Mouse (Mus musculus): ENCODE results near the gene Gm10570.

DNA sequence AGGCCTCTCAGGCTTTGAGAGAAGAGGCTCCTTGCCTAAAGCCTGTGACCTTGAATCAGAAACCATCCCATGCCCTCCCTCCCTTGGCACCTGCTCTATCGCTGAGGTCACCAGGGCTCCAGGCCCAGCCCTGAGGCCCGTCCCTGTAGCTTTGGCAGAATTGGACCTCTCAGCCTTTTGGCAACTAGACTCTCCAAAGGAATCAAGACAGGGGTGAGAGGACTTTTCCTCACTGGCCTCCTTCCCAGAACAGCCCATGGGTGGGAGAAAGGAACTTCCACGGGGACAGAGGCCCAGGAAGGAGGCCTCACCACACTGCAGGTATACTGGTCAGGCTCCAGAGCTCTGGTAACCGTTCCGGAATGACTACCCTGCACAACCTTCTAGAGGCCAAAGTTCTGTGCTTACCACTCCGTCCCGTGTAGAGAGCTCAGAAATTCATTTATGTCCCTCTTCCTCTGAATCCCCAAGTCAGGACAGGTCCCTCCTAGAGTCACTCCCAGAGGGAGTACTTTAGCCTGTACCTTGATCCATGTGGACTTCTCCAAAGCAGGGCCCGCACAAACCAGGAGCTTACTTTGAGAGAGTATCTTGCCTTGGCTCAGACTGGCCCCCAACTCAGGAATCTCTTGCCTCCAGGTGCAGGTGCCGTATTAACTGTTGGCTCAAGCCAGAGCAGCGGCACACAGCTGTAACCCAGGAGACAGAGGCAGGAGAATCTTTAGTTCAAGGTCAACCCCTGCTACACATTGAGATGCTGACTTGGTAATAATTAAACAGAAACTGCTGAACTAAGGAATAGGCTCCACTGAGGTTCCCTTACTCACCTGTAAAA, 1.5 kb downstream of the Gm10570 start:
- no peak for TF ChIP-seq CTCF (IDR thresholded peaks at IDR 0.05; ENCODE audit: extremely low read depth, insufficient read depth, insufficient read length, insufficient replicate concordance)
- TF ChIP-seq POLR2A (IDR thresholded peaks at IDR 0.05; ENCODE audit: low read depth, low read length), result no peak

All from spleen, adult 2 months (tissue).